Mouse (Mus musculus) spleen, adult 2 months (tissue): ENCODE data around the gene Nr1h5.

Experiments used
- CTCF ChIP-seq: fragments of 200-500 bp; IDR thresholded peaks from 2 replicates; pipeline ENCODE4 v1.5.1; 2011; ENCODE audit warnings: mild to moderate bottlenecking, inconsistent platforms; ENCODE audit not compliant: insufficient read depth, insufficient read length, insufficient replicate concordance; ENCODE audit errors: extremely low read depth
- POLR2A ChIP-seq: fragments of 200-500 bp; IDR thresholded peaks from 2 replicates; pipeline ENCODE4 v1.6.1; 2011; ENCODE audit warnings: low read depth, low read length, inconsistent platforms

GRCm38 (mm10) chr3:102976906-102977305, 13.0 kb upstream of the Nr1h5 start:
- no peak for TF ChIP-seq CTCF
- TF ChIP-seq POLR2A: no peak
